Mouse (Mus musculus): ENCODE results near the gene Incenp. TPM values are rescaled to one million over a fixed set of nuclear protein-coding genes. Genes with fewer than 3 reads are reported as not detected.
"Not testable (repeated sequence)": the region's sequence is repeated elsewhere in the genome, so short reads cannot be mapped to it uniquely, and the experiment has no call there.

Incenp gene
- 10 to 100 TPM; 22.3 to 25.9 TPM for total RNA-seq (2021)

DNA sequence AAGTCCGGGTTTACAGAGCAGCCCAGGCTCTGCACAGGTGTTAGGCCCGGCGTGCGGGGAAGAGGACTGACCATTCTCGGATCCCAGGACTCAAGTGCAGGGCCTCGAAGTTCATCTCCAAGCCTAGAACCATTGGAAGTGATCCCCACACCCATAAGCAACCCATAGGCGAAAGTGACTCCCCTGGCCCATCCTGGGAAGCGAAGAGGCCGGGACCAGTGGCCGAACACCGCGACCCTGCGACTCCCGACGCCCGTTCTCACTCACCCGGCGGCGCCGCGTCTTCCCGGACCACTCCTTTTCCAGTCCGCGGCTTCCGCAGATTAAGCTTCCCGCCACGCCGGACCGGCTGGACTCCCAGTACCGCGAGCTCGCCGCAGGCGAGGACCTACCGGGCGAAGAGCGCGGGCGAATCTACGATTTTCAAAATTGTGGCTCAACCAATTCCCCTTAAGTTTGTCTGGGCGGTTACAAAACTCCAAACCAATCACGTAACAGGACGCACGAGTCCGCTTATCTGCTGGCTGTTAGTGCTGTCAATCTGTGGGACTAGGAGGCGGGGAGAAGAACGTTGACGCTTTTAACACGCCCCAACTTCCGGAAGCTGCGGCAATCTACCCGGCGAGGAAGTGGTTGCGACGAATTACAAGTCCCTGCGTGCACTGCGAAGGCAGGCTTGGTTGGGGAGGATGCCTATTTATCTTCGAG, at the start of gene Incenp:
Incenp (minus strand) TSS at position 480 of the 708 bp plus-strand sequence.
- DNase-seq = peak; percentile 96
- intact Hi-C loops (cut with DNase I) = no loop called here

DNA sequence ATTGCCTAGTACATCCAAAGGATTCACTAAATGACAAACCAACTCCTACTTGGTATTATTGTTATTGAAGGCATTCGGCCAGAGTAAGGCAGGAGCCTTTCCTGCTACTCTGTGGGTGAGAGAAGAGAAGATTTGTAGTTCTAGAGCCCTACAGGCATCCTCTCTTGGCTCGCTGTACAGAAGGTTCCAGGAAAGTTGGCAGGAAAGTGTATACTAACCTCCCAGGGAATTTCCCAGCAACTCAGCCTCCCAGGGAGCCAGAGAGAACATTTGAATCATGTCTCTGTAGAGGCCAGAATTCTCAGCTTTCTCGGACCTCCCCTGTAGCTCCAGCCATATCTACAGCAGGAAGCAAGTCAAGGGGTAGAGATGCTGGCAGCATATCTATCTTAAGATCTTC, 47.6 kb upstream of the Incenp start:
- peak; percentile 54 to 59 for DNase-seq
- intact Hi-C loops (cut with DNase I) = no loop called here

DNA sequence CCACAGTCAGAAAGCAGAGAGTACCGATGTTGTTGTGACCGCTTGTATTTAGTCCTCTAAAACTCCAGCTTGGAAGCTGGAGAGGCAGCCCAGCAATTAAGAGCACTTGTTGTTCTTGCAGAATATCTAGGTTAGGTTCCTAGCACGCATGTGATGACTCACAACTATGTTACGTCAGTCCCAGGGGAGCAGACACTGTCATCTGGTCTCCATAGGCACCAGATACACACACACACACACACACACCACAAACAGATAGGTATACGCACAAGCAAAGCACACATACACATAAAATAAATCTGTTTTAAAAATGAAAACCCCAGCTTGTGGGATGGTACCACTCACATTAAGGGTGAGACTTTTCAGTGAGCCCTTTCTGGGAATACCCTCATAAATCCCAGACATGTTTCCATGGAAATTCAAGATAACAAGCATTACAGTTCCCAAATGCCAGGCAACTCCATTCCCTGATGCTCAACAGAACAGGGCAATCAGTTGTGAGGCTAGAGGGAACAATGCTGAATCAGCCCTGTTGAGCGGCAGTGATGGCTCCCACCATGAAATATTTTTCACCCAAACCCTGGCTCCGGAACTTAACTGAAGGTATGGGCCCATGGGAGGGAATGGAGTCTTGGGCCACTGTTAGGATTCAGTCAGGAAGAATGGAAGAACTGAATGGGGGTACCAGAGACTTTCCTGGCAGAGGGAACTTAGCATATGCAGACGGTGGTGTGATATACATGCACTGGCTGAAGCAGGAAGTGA, 46.6 kb upstream of the Incenp start:
- intact Hi-C loops (cut with DNase I) = no loop called here
- peak in 1 of 2 experiments; percentile 53 for DNase-seq

DNA sequence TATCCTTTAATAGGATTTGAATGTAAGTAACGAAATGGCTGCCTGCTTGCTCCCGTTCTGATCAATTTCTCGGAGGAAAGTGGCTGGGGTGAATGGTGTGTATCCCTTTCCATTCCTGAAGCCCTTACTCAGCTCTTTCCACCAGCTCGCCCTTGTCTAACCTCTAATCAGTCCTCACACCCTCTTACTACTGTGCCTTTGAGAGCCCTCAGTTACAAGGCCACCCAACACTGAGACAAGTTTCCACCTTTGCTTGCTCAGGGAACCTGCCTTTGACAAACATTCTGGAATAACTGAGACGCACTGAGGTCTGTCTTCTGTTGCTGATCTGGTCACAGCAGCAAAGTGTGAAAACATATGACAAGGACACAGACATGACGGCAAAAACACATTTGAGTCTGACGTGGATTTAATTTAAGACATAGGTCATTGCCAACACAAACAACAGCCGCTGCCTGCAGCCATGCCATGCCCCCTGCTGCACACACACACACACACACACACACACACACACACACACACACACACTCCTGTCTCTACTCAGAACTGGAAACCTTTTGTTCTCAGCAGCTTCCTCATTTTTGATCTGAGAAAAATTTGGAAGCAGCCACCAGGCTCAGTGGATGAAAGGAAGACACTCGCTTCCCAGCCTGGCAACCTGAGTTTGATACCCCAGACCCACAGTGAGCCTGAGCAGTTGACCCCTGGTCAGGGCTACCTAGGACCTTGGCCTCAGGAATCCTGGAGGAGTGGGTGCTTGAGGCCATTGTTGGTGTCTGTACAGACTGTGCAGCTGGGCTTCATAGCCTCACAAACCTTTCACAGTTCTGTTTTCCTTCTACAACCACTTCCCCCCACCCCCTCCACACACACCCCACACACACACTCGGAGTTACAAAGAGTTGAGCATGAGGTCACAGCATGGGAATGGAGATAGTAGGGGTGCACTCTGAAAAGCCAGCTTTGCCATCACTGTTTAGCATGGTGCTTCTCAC, 43.5 kb upstream of the Incenp start:
- intact Hi-C loops (cut with DNase I) = no loop called here
- peak in 1 of 2 experiments; percentile 47 for DNase-seq

DNA sequence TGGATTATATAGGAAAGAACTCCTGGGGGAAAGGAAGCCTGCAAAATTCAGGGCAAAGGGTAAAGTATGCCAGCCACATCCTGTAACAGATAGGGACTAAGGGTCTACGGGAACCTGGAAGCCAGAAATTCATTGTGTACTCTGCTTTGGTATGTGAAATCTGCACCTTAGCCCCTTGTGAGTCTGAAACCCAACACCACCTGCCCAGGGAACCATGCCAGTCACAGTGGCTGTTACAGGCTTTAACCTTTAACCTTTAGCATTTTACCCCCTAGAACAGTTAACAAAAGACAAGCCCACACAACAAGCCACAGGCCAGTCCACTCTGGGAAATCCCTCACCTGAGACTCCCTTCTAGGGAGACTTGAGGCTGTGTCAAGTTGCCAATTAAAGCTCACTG, 42.5 kb upstream of the Incenp start:
- intact Hi-C loops (cut with DNase I) = no loop called here
- DNase-seq = no peak

DNA sequence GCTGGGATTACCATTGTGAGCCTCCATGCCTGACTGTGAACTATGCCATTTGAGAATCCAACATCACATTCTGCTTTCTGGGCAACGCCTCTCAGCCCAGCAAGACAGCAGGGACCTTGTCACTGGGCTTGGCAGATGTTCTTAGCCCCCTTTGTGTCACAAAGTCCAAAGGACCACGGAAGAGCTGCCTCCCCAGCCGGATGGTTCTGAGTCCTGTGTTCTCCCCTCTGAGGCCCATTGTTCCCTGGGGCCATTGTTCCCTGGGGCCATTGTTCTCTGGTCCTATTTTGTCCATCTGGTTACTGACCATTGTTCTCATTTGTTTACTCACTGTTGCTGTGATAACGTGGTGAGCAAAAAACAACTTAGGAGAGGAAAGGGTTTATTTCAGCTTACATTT, 41.6 kb upstream of the Incenp start:
- intact Hi-C loops (cut with DNase I) = no loop called here
- no peak for DNase-seq

DNA sequence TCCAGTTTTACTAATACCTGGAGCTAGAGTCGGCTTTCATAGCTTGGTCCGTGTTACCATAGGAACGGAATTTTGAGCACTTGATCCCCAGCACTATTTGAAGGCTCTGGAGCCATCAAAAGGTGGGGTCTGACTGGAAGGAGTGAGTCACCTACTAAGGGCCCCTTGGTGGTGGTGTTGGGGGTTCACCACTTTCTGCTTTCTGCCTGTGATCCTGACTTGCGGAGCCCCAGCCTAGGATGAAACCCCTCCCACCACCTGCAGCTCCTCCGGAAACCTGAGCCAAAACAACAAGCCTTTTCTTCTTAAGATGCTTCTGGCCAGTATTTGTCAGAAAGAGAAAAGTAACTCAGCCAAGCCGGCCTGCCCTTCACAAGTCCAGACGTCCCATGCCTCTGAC, 40.5 kb upstream of the Incenp start:
- DNase-seq = no peak
- intact Hi-C loops (cut with DNase I) = no loop called here

DNA sequence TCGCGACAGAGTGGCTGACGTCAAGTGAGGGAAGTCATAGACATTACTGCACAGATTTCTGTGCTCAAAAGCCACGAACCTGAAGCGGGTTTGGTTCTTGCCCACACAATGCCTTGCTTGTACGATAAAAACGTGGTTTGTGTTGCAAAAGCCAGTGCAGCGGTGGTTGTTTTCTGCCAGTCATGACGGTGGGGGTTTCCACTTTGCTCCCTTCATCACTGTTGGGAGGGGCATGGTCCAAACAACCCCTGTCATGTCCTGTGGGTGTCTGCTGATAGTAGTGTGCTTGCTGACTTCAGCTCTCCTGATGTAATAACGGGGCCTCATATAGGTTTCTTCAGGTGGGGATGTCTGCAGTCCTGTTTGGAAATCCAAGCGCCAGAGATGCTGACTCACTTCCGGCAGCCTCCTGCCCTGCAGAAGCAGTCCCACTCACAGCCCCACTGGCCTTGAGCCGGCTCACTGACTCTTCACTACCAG, 39.5 kb upstream of the Incenp start:
- intact Hi-C loops (cut with DNase I) = no loop called here
- peak; percentile 42 for DNase-seq

DNA sequence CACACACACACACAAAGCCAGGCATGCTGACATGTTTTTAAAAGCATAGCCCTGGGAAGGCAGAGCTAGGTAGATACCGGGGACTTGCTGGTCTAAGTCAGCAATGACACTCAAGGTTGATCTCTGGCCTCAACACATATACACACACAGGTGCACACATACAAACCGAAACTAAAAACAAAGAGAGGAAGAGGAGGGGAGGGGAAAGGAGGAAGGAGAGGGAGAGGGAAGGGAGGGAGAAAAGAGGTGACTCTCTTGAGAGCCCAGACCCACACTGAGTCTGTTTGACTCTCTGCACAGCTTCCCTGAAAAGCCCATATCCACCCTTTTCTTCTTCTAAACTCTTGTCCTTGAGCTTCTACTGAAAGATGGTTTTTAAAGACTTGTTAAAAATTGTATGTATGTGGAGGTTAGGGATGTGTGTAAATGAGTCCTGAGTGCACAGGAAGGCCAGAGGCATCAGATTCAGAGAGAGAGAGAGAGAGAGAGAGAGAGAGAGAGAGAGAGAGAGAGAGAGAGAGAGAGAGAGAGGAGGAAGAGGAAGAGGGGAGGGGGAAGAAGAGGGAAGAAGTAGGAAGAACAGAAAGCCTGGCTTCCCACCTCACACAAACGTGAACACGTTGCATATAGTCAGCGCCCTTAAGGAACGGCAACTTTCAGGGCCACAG, 38.9 kb upstream of the Incenp start:
- intact Hi-C loops (cut with DNase I) = no loop called here
- no peak for DNase-seq

DNA sequence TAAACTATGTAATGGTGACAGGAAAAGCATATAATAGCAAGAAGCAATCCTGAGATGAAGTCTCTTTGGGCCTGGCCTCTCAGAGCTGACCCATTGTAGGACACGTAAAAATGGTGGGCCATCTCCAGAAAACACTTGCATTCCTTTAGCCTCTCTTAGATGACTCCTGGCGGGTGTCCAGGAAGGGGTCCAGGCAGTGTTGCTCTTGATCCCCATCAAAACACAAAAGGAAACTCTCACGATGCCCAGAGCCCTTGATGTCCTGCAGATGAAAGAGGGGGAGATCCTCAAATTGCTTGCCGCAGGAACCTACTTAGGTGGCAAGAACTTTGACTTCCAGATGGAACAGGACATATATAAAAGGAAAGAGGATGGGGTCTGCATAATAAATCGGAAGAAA, 38.1 kb upstream of the Incenp start:
- intact Hi-C loops (cut with DNase I) = no loop called here
- DNase-seq = no peak

DNA sequence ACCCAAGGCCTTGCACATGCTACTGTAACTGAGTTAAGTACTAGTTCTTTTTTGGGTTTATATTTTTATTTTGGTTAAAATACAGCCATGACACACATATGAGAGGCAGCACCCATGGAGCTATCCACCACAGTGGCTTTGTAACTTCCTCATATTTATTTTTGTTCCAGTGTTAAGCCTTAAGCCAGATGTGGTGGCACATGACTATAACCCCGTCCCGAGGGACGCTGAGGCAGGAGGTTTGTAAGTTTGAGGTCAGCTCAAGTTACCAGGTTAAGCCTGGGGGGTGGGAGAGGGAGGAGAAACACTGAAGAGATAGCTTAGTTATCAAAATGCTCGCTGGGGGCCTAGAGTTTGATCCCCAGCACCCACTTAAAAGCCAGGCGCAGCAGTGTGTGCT, 37.2 kb upstream of the Incenp start:
- intact Hi-C loops (cut with DNase I) = no loop called here
- DNase-seq = no peak

DNA sequence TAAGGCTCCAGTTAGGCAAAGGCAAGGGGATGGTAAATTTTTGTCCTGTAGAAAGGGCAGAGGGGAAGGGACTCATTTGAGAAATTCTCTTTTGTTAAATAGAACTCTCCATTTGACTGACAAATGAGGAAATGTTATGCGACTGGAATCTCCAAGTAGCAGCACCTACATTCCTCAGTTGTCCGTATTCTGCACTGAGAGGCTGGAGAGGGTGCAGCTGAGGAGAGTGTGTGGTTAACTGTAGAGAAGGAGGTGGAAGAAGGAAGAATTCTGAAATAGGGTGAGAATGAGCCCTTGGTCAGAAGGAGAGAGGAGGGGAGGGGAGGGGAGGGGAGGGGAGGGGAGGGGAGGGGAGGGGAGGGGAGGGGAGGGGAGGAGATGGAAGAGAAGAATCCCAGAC, 34.6 kb upstream of the Incenp start:
- intact Hi-C loops (cut with DNase I) = no loop called here
- no peak for DNase-seq

DNA sequence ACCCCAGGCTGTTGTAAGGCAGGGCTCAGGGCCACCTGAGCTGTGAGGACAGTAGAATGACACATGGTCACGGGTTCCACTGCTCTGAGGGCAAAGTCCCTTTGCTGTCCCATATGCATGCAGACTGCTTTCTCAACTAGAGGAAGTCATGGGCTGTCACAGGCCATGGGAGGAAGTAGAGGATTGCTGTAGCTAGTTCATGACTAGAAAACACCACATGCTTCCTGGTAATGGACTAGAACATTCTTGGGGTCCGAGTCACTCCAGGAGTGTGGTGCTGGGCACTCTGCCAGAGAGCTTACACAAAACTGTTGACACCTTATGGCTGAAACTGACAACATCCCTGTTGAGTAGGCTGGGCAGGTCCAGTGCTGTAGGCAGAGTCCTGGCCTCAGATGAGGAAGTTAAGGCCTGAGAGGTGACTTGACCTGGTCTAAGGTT, 31.8 kb upstream of the Incenp start:
- DNase-seq; intact Hi-C loops (cut with DNase I): not testable (repeated sequence)

DNA sequence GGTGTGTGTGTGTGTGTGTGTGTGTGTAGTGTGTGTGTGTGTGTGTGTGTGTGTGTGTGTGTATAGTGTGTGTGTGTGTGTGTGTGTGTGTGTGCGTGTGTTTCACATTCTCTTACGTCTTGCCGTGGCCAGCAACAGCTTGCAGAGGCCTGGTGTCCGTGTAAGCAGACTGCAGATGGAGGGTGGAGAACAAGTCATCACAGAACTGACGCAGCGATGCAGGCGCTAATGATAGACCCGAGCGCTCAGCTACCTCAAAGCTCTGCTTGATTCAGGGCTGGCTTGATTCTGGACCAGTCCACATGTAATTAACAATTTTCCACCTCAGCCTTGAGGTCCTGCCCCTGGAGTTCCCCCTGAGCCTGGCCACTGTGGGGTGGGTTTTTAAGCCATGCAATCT, 28.7 kb upstream of the Incenp start:
- intact Hi-C loops (cut with DNase I) = no loop called here

DNA sequence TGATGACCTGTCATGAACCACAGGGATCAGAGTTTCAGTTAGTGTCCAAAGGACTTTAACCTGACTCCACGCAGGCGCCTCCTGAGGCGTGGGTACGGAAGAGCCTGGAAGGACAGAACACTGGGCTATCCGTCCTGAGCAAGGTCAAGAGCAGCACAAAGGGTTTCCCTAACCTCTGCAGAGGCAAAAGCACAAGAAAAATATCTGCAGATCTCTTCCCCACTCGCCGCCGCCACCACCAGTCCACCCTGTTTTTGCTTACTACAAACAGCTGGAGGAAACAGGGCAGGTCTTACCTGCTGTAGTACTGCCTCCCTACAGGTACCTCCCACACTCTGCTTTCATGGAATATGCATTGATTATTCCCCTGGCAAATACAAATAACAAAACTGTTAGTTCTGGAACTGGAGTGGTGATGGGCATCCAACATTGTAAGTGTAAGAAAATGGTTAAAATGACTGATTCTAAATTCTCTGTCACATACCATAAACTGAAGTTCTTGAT, 25.5 kb upstream of the Incenp start:
- DNase-seq = no peak
- intact Hi-C loops (cut with DNase I) = no loop called here

More for the DNA sequence above, 28.7 kb upstream of the Incenp start:
- DNase-seq = no peak

DNA sequence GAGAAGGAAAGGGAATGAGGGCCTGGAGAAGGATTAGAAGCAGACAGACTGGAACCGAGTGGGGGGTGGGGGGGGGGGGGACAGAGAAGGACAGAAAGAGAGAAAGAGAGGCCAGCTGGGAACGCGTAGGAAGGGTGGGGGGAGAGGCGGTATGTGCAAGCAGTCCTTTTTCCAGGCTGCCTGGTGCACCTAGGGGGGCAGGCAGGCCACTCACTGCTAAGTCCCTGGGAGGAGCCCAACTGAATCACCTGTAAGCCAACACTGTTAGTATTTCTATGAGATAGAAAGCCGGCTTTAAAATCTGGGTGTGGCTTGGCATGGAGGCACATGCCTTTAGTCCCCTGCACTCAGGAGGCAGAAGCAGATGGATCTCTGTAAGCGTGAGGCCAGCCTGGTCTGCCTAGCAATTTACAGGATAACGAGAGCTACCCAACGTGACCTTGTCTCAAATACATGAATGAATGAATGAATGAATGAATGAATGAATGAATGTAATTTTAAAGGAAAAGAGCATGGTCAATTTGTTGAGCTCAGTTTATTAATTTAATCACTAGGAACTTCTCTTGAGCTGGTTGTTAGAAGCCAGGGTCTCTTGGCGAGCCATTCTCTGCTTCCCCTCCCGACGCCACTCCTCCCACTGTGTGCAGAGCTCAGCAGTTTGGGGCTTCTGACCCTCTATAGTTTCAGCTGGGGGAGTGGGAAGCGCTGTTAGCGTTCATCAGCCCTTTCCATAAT, 24.9 kb upstream of the Incenp start:
- no peak for DNase-seq
- intact Hi-C loops (cut with DNase I) = no loop called here

DNA sequence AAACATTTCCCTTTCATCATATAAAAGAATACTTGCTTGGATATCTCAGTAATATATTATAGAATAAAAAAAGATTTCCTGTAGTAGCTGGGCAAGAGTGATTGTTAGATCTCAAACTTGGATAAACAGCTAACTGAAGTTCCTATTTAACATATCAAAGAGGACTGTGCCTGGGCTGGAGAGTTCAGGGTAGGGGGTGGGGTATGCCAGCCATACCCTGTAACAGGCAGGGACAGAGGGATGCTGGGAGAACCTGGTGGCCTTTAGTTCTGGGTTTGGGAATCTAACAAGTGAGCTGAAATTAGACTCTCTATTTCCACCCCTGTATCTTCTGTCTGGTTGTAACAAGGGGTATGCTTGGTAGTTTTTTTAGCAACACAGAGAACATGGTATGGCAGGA, 23.7 kb upstream of the Incenp start:
- intact Hi-C loops (cut with DNase I) = no loop called here

DNA sequence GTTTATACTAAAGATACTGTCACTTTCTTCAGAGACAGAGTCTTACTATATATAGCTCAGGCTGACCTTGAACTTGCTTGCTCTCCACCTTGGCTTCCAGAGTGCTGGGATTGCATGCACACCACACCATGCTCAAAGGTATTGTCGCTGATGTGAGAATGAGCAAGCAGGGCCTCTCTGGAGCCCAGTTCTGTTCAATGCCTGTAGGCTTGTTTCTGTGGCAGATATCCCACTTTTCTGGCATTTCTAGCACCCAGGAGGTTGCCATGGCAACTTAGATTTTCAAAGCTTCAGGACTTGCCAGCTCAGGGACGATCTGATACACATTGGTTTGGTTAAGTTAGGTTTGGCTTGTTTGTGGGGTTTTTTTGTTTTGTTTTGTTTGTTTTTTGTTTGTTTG, 22.9 kb upstream of the Incenp start:
- no peak for DNase-seq
- intact Hi-C loops (cut with DNase I) = no loop called here

More for the DNA sequence above, 23.7 kb upstream of the Incenp start:
- no peak for DNase-seq

Data from heart, postnatal 10 days (tissue).